Comparison of ENCODE assay signal across 14 mouse cellular contexts in the genomic region with DNA sequence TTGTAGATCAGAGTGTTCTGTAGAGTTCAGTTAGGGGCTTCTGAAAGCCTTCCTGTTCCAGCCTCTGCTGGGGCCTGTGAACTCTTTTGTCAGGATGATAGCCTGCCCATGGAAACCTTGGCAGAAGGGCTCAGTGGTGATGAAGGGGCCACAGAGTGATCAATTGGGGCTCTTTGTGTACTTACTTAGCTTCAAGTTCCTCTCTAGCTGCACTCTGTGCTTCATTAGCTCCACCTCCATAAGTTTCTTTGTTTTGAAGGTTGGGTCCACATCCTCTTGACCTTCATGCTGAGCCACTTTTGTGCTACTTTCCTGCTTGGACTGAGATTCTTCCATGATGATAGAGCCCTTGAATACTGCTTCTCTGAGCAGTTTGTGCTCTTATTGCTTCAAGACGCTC.
"Had no signal": no experiment of that assay in that cellular context is flagged by ENCODE, and none has a peak within 500 bp of the region (broad histone marks: within the 10 kb centered on the region; RNA-seq: fewer than 3 reads in every experiment).

No protein-coding gene starts in this region.

- DNase-seq: left cerebral cortex, postnatal 4 days; lung, embryonic 14.5 days; retina, postnatal 1 day; right cerebral cortex, postnatal 4 days; spleen, adult 18-20 months; thymus, adult 18-20 months; thymus, postnatal 14 days had no signal

- H3K27ac ChIP-seq: kidney, embryonic 15.5 days; limb, embryonic 13.5 days; liver, embryonic 14.5 days; macrophage; midbrain, embryonic 15.5 days; neural tube, embryonic 13.5 days had no signal

- H3K4me3 ChIP-seq: kidney, embryonic 15.5 days; limb, embryonic 13.5 days; megakaryocyte, embryonic 14.5 days; midbrain, embryonic 15.5 days; neural tube, embryonic 13.5 days had no signal
